Mouse (Mus musculus) cerebellum, postnatal 25 days (tissue): Measurements from ENCODE around the gene Relt.
"Not testable (repeated sequence)": the region's sequence is repeated elsewhere in the genome, so short reads cannot be mapped to it uniquely, and the experiment has no call there.

ENCODE experiments used
- DNase-seq, 2 experiments: peaks; one replicate each; pipeline ENCODE4 v3.0.0; 2021; ENCODE audit warnings: mixed read lengths in 2 of 2

Gene Relt

DNA sequence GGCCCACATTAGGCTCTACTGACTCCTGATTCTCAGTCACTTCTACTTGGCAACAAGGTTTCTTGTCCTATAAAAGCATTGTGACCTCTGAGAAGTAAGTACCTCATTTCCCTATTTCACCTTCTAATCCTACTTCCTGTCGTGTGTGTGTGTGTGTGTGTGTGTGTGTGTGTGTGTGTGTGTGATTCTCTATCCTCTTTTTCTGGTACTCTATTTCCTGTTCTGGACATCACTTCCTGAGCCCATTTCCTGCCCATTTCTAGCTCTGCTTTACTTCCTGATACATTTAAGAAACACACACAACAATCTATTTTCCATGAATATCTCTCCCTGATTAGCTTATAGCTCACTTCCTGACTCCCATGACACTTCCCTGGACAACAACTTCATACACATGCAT lies 12.6 kb upstream of the Relt start:
- DNase-seq: no peak

DNA sequence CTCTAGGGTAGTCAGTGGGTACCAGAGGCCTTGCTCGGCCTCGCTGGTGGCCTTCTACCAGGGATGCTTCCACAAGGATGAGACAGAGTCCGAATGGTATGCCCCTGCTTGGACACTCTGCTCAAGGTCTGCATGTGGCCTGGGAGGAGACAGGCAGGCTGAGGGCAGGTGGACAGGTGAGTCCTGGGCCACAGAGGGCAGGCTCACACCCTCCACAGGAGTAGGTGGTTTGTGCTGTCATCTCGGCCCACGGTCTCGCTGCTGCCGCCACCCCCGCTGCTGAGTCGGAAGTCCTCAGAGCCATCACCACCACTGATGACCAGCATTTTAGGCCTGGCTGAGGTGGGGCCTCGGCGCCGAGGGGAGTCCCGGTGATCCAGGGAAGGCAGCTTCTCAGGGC lies 10.0 kb upstream of the Relt start:
- no peak for DNase-seq

DNA sequence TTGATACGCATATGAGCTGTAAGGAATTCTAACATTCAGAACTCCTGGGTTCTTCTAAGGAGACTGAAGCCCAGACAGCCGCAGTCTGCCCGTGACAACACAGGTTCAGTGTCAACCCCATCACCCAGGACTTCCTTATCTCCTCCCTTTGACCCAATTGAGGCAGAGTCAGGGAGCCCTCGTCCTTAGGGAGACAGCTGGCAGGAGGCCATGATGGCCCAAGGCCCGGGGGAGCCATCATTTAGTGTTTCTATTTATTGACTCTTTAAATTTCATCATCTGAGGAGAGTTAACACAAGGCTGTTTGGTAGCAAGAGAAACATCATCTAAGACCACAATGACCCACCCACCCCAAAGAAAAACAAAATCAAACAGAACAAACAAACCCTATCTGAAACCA lies 8.6 kb upstream of the Relt start:
- DNase-seq: no peak

DNA sequence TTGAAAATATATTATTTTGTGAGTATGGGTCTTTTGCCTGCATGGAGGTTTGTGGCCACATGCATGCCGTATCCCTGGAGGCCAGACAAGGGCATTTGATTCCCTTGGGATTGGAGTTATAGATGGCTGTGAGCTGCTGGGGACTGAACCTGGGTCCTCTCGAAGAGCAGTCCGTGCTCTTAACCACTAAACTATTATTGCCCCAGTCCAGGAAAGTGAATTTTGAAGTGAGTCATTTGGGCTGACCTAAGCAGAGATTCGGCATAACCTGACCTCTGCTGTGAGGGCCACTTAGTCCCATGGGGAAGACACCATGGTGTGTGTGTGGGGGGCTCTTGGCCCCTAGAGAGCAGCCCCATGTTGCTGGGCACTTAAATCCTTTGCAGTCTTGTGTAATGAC lies 8.1 kb upstream of the Relt start:
- no peak for DNase-seq

DNA sequence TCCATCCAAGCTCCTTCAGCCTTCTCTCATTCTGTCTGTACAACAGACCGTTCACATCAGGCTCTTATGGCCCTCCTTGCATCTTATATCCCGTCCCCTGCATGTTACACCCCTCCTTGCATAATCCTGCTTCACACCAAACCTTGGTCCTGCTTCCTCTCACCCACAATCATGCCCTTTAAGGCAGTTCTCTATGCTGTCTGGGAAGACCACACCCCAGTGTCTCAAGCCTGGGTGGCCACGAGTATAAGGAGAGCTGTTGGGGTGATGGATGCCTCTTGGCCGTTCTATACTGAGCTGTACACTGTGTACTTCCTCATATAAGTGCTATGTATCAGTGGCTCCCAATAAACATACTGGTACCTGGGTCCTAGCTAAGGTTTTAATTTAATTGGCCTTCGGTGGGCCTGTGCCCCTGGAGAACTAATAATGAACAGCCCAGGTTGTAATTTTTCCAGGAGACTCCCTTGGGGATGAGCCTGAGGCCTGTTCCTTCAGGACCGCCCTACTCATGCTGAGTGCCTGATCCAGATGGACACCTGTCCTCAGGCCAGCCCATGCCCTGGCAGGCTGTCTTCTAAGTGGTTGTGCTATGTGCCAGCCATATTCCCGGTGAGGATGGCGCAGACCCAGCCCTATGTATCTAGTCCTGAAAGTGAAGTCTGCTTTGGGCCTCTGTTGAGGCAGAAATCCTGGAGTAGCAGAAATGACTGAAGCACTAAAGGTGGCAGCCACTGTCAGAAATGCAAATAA lies 6.8 kb upstream of the Relt start:
- DNase-seq: peak; percentile 45 to 60

DNA sequence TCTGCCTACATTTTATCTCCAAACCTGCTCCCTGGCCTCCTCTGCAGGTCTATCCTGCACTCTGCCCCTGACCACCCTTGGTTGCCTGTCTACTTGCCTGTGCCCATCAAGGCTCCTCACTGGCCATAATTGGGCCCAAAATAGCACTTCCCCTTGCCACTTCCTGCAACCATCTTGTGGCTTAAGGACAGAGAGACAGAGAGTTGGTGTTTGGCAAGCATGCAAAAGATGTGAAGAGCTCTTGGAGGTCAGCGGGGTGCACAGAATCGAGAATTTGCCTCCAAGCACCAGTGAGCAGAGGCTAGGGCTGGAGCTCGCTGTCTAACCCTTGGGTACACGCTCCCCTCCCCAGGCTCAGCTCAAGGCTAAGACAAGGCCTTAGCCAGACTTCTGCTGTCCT lies 5.3 kb upstream of the Relt start:
- DNase-seq: no peak

DNA sequence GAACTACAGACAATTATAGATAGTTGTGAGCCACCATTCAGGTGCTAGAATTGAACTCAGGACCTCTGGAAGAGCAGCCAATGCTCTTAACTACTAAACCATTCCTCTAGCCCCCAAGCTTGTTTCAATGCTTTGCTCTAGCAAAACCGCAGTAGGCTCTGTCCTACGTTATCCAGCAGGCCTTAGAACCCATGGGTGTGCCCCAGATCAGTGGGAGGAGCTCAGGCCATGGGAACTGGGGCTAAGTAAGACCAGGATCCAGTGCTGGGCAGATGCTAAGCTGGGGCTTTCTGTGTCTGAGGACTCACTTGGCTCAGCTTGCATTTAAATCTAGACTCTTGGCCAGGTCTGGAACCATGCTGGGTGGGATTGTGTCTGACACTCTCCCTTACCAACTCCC lies 4.3 kb upstream of the Relt start:
- DNase-seq: no peak

DNA sequence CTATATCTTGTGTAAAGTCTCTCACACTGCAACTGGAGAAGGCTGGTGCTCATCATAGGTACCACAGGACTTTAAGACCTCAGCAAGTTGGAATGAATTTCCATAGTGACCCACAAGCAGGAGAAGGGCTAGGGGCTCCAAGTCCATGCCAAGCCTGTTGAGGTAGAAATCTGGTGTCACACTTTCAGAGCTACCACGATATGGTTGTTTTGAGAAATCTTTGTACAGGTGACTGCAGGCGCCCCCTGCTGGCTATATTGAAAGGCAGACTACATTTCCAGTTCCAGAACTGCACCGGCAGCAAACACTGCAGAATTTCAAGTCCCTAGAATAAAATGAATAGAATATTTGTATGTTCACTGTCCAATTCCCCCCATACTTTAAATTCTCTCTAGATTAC lies 3.4 kb upstream of the Relt start:
- DNase-seq: peak; percentile 76 to 86

DNA sequence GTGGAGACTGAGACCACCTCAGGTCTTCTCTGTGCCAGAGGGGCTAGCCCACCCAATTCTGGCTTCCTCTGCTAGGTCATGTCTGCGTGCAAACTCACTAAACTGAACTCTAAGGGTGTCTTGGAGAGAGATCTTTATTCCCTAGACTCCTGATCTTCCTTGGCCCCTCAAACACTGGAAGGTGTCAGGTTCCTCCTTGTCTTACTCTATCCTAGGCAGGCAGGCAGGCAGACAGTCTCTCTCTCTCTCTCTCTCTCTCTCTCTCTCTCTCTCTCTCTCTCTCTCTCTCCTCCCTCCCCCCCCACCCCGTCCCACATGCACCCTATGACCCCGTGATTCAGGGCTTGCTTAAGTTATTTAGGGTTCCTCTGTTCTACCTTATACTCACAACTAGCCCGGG lies 893 bp downstream of the Relt start:
- DNase-seq: no peak

DNA sequence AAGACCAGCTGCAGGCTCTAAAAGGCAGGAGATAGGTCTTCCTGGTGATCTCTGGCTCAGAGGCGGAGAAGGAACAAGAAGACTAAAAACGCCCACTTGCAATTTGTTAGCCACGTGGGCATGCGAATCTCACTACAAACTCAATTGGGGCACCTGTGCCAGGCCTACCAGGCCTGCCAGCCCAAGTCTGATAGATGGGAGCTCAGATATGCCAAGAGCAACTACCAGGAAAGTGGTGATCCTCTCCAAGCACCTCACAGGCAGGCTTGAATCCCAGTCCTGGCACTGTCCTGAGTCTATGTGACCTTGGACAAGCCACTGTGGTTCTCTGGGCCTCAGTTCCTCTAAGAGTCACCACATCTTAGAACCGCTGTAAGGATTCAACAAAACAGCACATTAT lies 2.0 kb downstream of the Relt start:
- no peak for DNase-seq

DNA sequence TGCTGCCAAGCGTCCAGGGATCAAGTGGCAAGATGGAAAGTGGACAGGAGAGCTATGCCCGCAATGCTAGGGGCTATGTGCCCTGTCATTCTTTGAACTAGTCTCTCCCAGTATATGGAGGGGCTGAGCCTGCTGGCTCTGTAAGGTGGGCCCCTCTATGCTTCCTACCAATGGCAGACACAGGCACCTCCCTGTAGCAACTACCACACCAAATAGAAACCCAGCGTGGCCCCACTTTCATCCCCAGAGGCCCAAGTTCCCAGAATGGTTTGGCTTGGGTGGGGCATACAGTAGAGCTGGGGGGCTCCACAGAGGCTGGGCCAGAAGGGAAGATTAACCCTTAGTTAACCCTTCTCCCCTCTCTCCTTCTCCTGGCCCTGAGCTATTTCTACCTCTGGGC lies 2.8 kb downstream of the Relt start:
- no peak for DNase-seq

DNA sequence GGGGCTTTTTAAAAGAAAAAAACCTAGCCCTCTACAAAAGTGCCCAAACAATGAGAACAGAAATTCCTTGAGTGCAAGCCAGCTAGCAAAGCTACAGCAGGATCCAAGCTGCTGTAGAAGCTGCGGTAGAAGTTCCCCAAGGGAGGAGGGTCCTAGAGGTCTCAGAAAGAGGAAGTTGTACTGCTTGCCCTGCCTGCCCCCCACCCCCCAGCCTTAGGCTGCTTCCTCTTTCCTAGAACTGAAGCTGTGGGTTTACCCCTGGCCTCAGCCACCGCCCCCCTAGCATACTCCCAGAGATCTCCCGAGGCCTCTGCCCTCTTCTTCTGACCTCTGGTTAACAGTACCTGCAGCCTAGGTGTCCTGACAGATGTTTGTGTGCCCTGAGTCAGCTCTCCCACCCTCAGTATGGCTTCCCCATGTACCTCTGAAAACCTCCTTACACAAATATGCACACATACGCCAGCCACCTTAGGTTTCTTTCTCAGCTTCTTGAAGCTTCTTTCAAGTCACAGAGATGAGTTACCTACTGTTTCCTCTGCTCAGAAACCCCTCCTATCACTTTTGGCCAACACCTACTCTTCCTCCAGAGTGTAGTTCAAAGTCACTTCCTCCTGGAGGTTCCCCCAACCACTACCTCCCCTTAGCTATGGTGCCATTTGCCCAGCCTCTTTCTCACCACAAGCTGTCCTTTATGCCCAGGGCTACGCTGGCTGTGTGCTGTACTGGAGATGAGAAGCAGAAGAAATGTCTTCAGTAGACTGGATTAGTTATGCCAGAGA lies 7.3 kb downstream of the Relt start:
- no peak for DNase-seq

DNA sequence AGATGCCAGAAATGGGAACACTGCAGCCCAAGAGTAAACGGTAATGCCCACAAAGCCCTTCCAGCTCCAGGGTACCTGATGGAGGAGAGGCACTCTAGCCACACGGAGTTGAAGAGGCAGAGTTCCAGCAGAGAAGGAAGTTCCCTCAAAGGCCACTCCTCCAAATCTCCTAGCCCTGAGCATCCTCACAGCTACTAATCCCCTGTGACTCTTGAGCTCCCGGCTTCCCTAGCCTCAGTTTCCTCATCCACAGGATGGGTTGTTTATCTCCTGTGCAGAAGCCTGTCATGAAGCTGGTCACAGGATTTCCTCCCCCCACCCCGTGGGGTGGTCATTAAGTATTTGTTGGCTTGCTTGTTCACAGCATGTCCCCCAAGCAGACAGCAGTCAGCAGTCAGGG lies 7.9 kb downstream of the Relt start:
- no peak for DNase-seq

DNA sequence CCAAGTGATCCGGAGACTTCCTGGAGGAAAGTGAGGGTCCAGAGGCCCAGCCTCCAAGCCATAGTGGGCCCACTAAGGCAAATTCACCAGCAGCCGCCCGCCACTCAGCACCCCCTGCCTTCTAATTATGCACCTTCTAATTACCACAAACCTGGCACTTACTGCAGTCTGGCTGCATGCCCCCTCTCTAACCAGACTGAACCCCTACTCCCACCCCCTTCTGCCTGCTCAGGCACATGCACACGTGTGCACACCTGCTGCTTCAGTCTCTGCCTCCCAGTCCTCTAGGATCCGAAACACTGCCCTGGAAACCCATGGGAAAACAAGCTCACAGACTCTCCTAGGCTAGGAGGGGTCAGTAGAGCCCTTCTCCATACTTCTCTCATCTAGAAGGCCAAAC lies 8.4 kb downstream of the Relt start:
- no peak for DNase-seq

DNA sequence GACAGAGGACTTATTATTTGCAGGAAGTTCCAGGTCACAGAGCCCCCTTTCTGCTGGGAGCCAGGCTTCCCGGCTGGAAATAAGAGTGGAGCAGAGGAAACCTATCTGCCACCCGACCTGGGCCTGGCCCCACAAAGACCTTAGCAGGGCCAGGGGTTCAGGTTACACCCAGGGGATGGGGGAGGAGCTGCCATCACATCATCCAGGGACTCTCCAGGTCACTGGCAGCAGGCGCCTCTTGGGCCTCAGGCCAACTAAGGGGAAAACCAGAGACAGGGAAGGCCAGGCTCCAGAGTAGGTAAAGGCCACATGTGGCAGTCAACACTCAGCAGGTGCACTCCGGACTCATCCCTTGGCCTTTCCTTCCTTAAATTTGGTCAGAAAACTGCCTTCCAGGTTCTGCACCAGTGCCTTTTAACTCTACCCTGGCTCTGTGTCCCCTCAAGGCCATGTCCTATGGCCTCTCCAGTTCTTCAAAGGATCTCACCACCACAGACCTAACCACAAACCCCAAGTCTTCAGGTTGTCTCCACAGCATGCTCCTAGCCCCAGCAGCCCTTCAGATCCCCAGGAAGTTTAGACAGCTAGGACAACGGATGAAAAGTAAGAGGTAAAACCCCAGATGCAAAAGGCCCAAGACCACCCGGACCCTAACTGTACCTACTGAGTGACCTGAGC lies 9.0 kb downstream of the Relt start:
- no peak for DNase-seq

DNA sequence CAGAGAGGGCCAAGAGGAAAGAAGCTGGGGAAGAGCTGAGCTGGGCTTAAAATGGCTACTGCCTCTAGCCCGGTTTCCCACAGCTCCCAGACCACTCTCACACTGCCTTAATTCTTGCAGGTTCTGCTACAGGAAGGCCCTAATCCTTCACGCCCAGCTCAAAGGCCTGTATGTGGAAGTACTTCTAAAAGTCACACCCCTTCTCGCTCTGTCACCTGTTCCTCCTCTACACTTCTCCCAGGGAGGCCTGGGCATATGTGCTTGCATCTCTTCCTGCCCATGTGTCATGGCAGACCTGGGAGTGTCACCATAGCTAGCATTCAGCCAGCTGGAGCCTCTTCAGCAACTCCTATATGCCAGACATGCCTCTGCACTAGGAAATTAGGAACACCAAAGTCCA lies 9.8 kb downstream of the Relt start:
- DNase-seq: no peak

DNA sequence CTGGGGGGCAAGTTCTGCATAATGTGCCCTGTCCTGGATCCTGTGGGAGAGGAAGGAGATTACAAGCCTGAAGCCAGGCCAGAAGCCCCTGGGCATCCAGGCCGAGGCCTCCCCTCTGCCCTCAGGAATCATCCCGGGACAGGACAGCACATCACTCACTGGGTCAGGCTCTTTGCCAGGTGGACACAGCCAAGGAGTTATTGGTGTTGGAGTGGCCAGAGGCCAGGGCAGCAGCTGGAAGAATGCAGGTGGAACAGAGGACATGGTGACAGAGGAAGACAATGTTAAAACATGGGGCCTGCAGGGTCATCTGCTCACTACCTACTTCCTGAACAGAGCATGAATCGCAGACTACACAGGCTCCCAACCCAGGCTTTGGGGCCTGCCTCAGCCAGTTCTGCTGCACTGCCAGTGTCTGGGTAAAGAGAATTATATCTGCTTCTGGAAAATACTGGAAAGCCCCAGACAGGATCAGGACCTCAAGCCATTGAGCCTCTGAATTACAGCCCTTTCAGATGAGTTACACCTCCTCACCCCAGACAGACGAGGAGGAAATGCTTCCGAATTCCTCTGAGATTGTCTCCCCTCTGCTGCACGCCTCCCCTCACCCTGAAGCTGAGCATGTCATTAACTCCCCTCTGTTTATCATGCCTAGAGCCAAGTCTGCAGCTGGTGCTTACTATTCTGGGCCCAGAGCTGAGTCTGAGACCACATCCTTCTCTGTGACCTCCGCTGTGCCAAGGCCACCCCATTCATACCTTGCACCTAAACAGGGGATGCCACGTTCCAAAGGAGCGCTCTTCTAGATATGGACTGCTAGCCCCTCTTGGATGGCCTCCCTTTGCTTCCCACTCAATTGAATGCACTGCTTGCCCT lies 11.5 kb downstream of the Relt start:
- DNase-seq: no peak

DNA sequence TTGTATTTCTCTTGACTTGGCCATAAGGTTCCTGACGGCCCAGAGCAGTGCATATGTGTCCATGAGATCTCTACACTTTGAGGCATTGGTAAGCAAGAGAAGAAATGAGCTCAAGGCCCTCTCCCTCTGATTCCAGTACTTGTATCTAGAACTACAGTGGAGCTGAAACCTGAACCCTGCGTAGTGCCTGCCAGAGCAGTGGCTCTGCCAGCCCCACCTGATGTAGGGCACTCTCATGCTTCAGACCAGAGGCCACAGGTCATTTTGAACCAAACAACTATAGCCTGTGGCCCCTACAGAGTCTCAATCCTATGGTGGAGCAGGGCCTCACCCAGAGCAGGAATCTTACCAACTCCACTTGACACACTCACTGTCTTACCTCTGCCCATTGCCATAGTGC lies 13.7 kb downstream of the Relt start:
- DNase-seq: no peak

DNA sequence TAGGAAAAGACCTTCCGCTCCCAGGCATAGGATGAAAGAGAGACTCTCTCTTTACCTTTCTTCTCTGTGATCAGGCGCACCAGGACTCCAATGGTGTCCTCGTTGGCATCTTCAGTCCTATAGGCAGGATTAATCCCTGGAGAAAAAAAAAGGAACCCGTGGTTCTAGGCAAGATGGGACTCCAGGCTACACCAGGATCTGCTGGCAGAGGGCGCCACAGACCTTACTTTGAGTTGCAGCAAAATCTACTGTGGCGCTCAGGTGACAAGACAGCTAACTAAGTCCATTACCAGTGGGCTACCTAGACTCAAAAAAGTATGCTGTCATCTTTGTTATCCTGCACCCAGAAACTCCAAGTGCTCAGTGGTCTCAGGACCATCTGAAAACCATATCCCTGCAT lies 14.5 kb downstream of the Relt start:
- DNase-seq: peak; percentile 77 to 86

DNA sequence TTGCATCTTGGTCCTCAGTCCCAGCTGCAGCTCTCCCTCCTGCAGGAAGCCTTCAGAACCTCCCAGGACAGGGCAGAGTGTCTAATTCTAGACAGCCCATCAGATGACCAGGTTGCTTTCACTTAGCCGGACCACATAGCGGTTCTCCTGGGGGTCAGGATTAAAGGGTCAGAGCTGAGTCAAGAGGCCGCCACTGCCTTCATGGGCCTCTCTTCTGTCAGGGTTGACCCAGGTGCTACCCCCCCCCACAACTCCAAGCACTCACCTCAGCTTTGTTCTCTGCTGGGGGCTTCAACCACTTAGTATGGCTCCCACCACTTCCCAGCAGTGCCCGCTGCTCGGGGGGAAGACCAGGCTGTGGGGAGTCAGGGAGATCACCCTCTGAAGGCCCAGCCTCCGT lies 16.1 kb downstream of the Relt start:
- DNase-seq: no peak

DNA sequence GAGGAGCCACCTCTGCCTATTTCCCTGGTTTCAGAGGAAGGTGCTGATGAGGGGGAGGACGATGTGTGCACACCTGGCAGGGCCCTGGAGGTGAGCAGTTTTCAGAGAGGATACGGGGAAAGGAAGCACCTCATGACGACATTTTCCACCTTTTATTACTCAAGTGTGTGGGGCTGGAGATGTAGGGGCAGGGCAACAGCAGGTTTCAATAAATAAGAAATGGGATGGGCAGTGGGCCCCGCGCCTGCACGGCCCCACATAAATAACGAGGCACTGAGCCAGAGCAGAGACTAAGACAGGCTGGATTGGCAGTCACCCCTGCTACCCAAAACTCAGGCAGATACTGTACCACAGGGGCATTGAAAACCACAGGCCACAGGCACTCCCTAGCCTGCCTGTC lies 17.2 kb downstream of the Relt start:
- not testable (repeated sequence) for DNase-seq

DNA sequence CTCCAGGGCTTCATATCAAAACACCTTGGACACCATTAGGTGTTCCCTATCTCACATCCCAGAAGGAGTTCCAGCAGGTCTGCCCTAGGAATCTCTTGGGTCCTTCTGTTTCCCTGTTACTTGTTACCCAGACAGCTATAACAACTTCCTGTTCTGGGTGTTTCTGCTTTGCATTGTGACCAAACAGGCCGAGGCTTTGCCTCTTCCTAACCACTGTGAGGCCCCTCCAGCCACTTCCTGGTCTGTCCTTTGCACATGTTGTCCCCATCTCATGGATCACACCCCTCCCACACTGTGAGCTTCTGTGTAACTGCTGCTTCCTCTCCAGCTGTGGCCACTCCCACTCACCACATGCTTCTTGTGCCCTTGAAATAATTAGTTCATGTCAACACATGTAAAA lies 17.8 kb downstream of the Relt start:
- no peak for DNase-seq

DNA sequence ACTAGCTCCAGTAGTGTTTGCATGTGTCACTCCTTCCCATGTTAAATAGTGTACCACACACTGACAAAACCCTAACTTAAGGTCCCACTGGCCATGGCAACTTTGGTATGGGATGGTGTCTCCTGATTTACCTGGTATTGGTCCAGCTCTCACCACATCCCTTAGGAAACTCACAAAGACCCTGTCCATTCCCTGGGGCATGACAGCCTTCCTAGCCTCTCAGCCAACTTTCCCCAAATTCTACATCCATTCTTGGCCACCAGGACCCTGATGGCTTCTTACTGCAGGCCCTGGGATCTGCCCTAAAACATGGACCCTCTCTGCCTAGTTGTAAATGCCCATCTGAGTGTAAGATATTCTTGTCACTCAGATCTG lies 18.2 kb downstream of the Relt start:
- DNase-seq: peak in 1 of 2 experiments; percentile 7
